ENCODE assay signal across 9 mouse cellular contexts in genomic region chr10:71361836-71362562, GRCm38 (mm10). TPM values are rescaled to one million over a fixed set of nuclear protein-coding genes. Genes with fewer than 3 reads are reported as not detected.
A peak's percentile ranks its signal among the peaks of the same experiment; 100 is the strongest.
DNase-seq lines count a peak whose midpoint lies in the region; ATAC-seq lines count a peak whose summit lies in the region.
"Had no signal": no experiment of that assay in that cellular context is flagged by ENCODE, and none has a peak within 500 bp of the region (broad histone marks: within the 10 kb centered on the region; RNA-seq: fewer than 3 reads in every experiment).

No protein-coding gene starts in this region.

- H3K4me1 ChIP-seq in kidney, embryonic 14.5 days (ENCODE audit: control insufficient read depth, insufficient read depth, low read length), result peaks cover 8% of the 10 kb centered on the region; the same call in 1 of the 2 replicates
- H3K4me1 ChIP-seq in embryonic facial prominence, embryonic 14.5 days (ENCODE audit: control insufficient read depth, insufficient read depth, low read length), result peaks cover 4% of the 10 kb centered on the region; the same call in 1 of the 2 replicates
- peaks cover 22% of the 10 kb centered on the region for H3K4me1 ChIP-seq in hindbrain, embryonic 13.5 days (replicated peaks)

- no peaks in the 10 kb centered on the region for H3K9me3 ChIP-seq in kidney, embryonic 14.5 days (ENCODE audit: control insufficient read depth, low read length)
- H3K9me3 ChIP-seq in embryonic facial prominence, embryonic 14.5 days (ENCODE audit: control insufficient read depth, low read length), result no peaks in the 10 kb centered on the region
- H3K9me3 ChIP-seq in hindbrain, embryonic 13.5 days, result no peaks in the 10 kb centered on the region

- no peak overlapping the region for H3K9ac ChIP-seq in kidney, embryonic 14.5 days (ENCODE audit: low read depth, low read length)
- no peak overlapping the region; the same call in 1 of the 2 replicates for H3K9ac ChIP-seq in embryonic facial prominence, embryonic 14.5 days (ENCODE audit: low read depth, low read length)
- peak overlapping the region; percentile 11; the same call in 1 of the 2 replicates for H3K9ac ChIP-seq in hindbrain, embryonic 13.5 days

- no peak for ATAC-seq in kidney, embryonic 14.5 days (ENCODE audit: low FRiP score, low TSS enrichment)
- ATAC-seq in embryonic facial prominence, embryonic 14.5 days (ENCODE audit: low read depth), result no peak; the same call in 1 of the 2 replicates
- ATAC-seq in hindbrain, embryonic 13.5 days (ENCODE audit: low FRiP score), result peak; percentile 37; the same call in 1 of the 2 replicates

- WGBS in kidney, embryonic 14.5 days, result 26% methylated on average over 18 of the region's 18 CpGs
- WGBS in embryonic facial prominence, embryonic 14.5 days, result 17% methylated on average over 16 of the region's 18 CpGs
- WGBS in hindbrain, embryonic 13.5 days, result 19% methylated on average over 18 of the region's 18 CpGs

- no peak overlapping the region for H3K27ac ChIP-seq in kidney, embryonic 14.5 days (ENCODE audit: low read depth, low read length)
- H3K27ac ChIP-seq in embryonic facial prominence, embryonic 14.5 days (replicated peaks; ENCODE audit: low read depth, low read length), result no peak overlapping the region
- no peak overlapping the region; the same call in 1 of the 2 replicates for H3K27ac ChIP-seq in hindbrain, embryonic 13.5 days

- H3K4me3 ChIP-seq in kidney, embryonic 14.5 days (ENCODE audit: low read length), result no peak overlapping the region
- H3K4me3 ChIP-seq in embryonic facial prominence, embryonic 14.5 days (ENCODE audit: low read depth, low read length), result no peak overlapping the region
- peak overlapping the region; percentile 6; the same call in 1 of the 2 replicates for H3K4me3 ChIP-seq in hindbrain, embryonic 13.5 days

- DNase-seq in kidney, postnatal 4 days, result no peak
- DNase-seq in embryonic facial prominence, embryonic 14.5 days (ENCODE audit: low spot score), result peak; percentile 21
- DNase-seq in lung, postnatal 36 days, result peak; percentile 86
- DNase-seq in layer of hippocampus, postnatal 25 days (ENCODE audit: extremely low spot score in 1 of 2, low spot score in 1 of 2), result no peak
- no peak for DNase-seq in left cerebral cortex, adult 8-10 months (ENCODE audit: low spot score in 2 of 2)
- DNase-seq in gastrocnemius, adult 18-20 months (ENCODE audit: low spot score), result no peak

- H3K36me3 ChIP-seq in kidney, embryonic 14.5 days (ENCODE audit: control insufficient read depth, insufficient read depth, low read length), result no peaks in the 10 kb centered on the region; the same call in 1 of the 2 replicates
- H3K36me3 ChIP-seq in embryonic facial prominence, embryonic 14.5 days (ENCODE audit: control insufficient read depth, insufficient read depth, low read length), result peaks cover 7% of the 10 kb centered on the region
- peaks cover 30% of the 10 kb centered on the region for H3K36me3 ChIP-seq in hindbrain, embryonic 13.5 days

- peak overlapping the region; percentile 1; the same call in 1 of the 2 replicates for H3K4me2 ChIP-seq in kidney, embryonic 14.5 days (replicated peaks; ENCODE audit: low read depth, low read length)
- peak overlapping the region; percentile 38 for H3K4me2 ChIP-seq in embryonic facial prominence, embryonic 14.5 days (ENCODE audit: low read depth, low read length)
- H3K4me2 ChIP-seq in hindbrain, embryonic 13.5 days, result peak overlapping the region; percentile 37

- H3K27me3 ChIP-seq in kidney, embryonic 14.5 days (ENCODE audit: control insufficient read depth, insufficient read depth, low read length), result no peaks in the 10 kb centered on the region
- no peaks in the 10 kb centered on the region for H3K27me3 ChIP-seq in embryonic facial prominence, embryonic 14.5 days (replicated peaks; ENCODE audit: control insufficient read depth, insufficient read depth, low read length)
- H3K27me3 ChIP-seq in hindbrain, embryonic 13.5 days, result no peaks in the 10 kb centered on the region
- H3K27me3 ChIP-seq: Patski had no signal

RNA-seq across cellular contexts. Expression of gene Ipmk, which starts 14.4 kb away (rescaled TPM):
- 10.5 and 22.0 TPM in 2 replicates for polyA plus RNA-seq in kidney, embryonic 14.5 days (2014; fragmentation: Nextera tagmentation; extraction: Ambion mirVana)
- polyA plus RNA-seq in embryonic facial prominence, embryonic 14.5 days (2014; fragmentation: Nextera tagmentation; extraction: Ambion mirVana), result 11.9 and 12.3 TPM in 2 replicates
- polyA plus RNA-seq in hindbrain, embryonic 13.5 days (2015; fragmentation: Nextera tagmentation; extraction: Ambion mirVana), result 16.7 and 16.9 TPM in 2 replicates
- total RNA-seq in layer of hippocampus, postnatal 25 days (2021), result 10 to 100 TPM; 38.3 to 39.9 TPM
- 10 to 100 TPM; 25.8 to 31.7 (median 29.2) TPM for total RNA-seq in left cerebral cortex, adult 8-10 months (2022)
- 10 to 100 TPM; 18.0 to 19.4 TPM for total RNA-seq in gastrocnemius, adult 18-20 months (2021)

RNA-seq across cellular contexts. Expression of gene Cisd1, which starts 17.2 kb away (rescaled TPM):
- 111 and 130 TPM in 2 replicates for polyA plus RNA-seq in kidney, embryonic 14.5 days (2014; fragmentation: Nextera tagmentation; extraction: Ambion mirVana)
- 89.2 and 99.6 TPM in 2 replicates for polyA plus RNA-seq in embryonic facial prominence, embryonic 14.5 days (2014; fragmentation: Nextera tagmentation; extraction: Ambion mirVana)
- 253 and 266 TPM in 2 replicates for polyA plus RNA-seq in hindbrain, embryonic 13.5 days (2015; fragmentation: Nextera tagmentation; extraction: Ambion mirVana)
- total RNA-seq in layer of hippocampus, postnatal 25 days (2021), result 100 to 1,000 TPM; 122 to 143 TPM
- total RNA-seq in left cerebral cortex, adult 8-10 months (2022), result 100 to 1,000 TPM; 121 to 129 (median 127) TPM
- 100 to 1,000 TPM; 235 to 236 TPM for total RNA-seq in gastrocnemius, adult 18-20 months (2021)

Comparison
In these comparisons a context has a peak if more than half of its experiments do, and no peak if none do; other contexts are left out.
1. DNase-seq: peak in embryonic facial prominence, embryonic 14.5 days (single experiment) and lung, postnatal 36 days (single experiment); none in kidney, postnatal 4 days (0 of 2), layer of hippocampus, postnatal 25 days (0 of 2), left cerebral cortex, adult 8-10 months (0 of 2) and gastrocnemius, adult 18-20 months (single experiment).
2. Peak in every context shown above with its lines, with median percentiles within 50 percentile points of each other: H3K4me2 ChIP-seq.